Mouse (Mus musculus) lung, postnatal 0 days (tissue): ENCODE data around the gene Pdcd6ip.

Experiments
- CTCF ChIP-seq: IDR thresholded peaks from 2 replicates; pipeline ENCODE4 v1.5.1; 2016; ENCODE audit warnings: antibody characterized with exemption, mild to moderate bottlenecking
- EP300 ChIP-seq: IDR thresholded peaks from 2 replicates; pipeline ENCODE4 v1.6.1; 2016; ENCODE audit warnings: antibody characterized with exemption, mild to moderate bottlenecking, control low read depth

GRCm38 (mm10) chr9:113624086-113624485, 84.0 kb downstream of the Pdcd6ip start:
- no peak for TF ChIP-seq CTCF
- TF ChIP-seq EP300: no peak
